26 mouse cellular contexts compared by ENCODE assay signal in genomic region chr6:149094555-149094954, GRCm38 (mm10). TPM values are rescaled to one million over a fixed set of nuclear protein-coding genes. Genes with fewer than 3 reads are reported as not detected.
DNase-seq lines count a peak whose midpoint lies in the region; ATAC-seq and TF ChIP-seq lines count a peak whose summit lies in the region.
"Had no signal": no experiment of that assay in that cellular context is flagged by ENCODE, and none has a peak within 500 bp of the region (broad histone marks: within the 10 kb centered on the region; RNA-seq: fewer than 3 reads in every experiment).

No protein-coding gene starts in this region.

- H3K27ac ChIP-seq in heart, adult 2 months: peak overlapping the region; percentile 69
- H3K27ac ChIP-seq in hindbrain, embryonic 11.5 days (ENCODE audit: low read depth, low read length): no peak overlapping the region
- H3K27ac ChIP-seq: embryonic facial prominence, embryonic 10.5 days; embryonic facial prominence, embryonic 12.5 days; forebrain, embryonic 12.5 days had no signal

- no peaks in the 10 kb centered on the region for H3K27me3 ChIP-seq in heart, adult 2 months (ENCODE audit: control insufficient read depth, insufficient read depth, low read length)
- no peaks in the 10 kb centered on the region for H3K27me3 ChIP-seq in splenic B cell, adult 2 months (ENCODE audit: control insufficient read depth, insufficient read depth, low read length, poor library complexity, severe bottlenecking)
- no peaks in the 10 kb centered on the region for H3K27me3 ChIP-seq in hindbrain, embryonic 11.5 days (ENCODE audit: control insufficient read depth, insufficient read depth, low read length)
- H3K27me3 ChIP-seq: embryonic facial prominence, embryonic 12.5 days; forebrain, embryonic 12.5 days; Patski had no signal

- no peak overlapping the region for H3K9ac ChIP-seq in heart, adult 2 months (ENCODE audit: low read depth, low read length)
- H3K9ac ChIP-seq in hindbrain, embryonic 11.5 days (ENCODE audit: low read depth, low read length): no peak overlapping the region
- H3K9ac ChIP-seq: embryonic facial prominence, embryonic 12.5 days; forebrain, embryonic 12.5 days had no signal

- H3K9me3 ChIP-seq in hindbrain, embryonic 11.5 days (ENCODE audit: control insufficient read depth, low read length): no peaks in the 10 kb centered on the region
- H3K9me3 ChIP-seq: embryonic facial prominence, embryonic 10.5 days; embryonic facial prominence, embryonic 12.5 days; forebrain, embryonic 12.5 days; G1E had no signal

- peak; percentile 66 for ATAC-seq in granulocyte monocyte progenitor cell, adult 5-6 weeks (replicated peaks; ENCODE audit: poor library complexity, severe bottlenecking)
- no peak for ATAC-seq in hindbrain, embryonic 11.5 days (ENCODE audit: low FRiP score)
- ATAC-seq: activated CD4-positive, CD25-positive, alpha-beta regulatory T cell, adult 4 months; forebrain, embryonic 14.5 days; forebrain, embryonic 16.5 days; Patski had no signal

- intact Hi-C loops in heart, adult 2 months (cut with DNase I): no loop called here

- TF ChIP-seq CTCF in heart, adult 2 months (IDR thresholded peaks at IDR 0.05): no peak

- TF ChIP-seq EP300 in heart, adult 2 months (IDR thresholded peaks at IDR 0.05; ENCODE audit: insufficient read depth, low read depth, low read length): no peak

- H3K4me3 ChIP-seq in heart, adult 2 months: no peak overlapping the region
- no peak overlapping the region for H3K4me3 ChIP-seq in hindbrain, embryonic 11.5 days (ENCODE audit: low read depth, low read length)
- H3K4me3 ChIP-seq: embryonic facial prominence, embryonic 10.5 days; embryonic facial prominence, embryonic 12.5 days; forebrain, embryonic 12.5 days had no signal

- no peak for TF ChIP-seq POLR2A in heart, adult 2 months (IDR thresholded peaks at IDR 0.05; ENCODE audit: insufficient read depth, low read depth, low read length)

- no peak for DNase-seq in heart, adult 2 months
- DNase-seq in heart, adult 18-20 months: no peak
- DNase-seq in A20 (ENCODE audit: low read depth, low spot score): peak; percentile 60
- DNase-seq in splenic B cell, adult 2 months (ENCODE audit: low read depth, low spot score): peak; percentile 48
- no peak for DNase-seq in kidney, adult 8-10 months
- DNase-seq in layer of hippocampus, postnatal 25 days (ENCODE audit: extremely low spot score in 1 of 2, low spot score in 1 of 2): no peak
- DNase-seq in hindbrain, embryonic 11.5 days (ENCODE audit: low spot score): no peak
- DNase-seq: adrenal gland, adult 8-10 months; adrenal gland, postnatal 14 days; adrenal gland, postnatal 36 days; cerebellum, adult 11-12 months; cerebellum, postnatal 10 days had no signal

- H3K4me2 ChIP-seq in hindbrain, embryonic 11.5 days (replicated peaks; ENCODE audit: low read depth, low read length): no peak overlapping the region
- H3K4me2 ChIP-seq: embryonic facial prominence, embryonic 12.5 days; forebrain, embryonic 12.5 days had no signal

- H3K36me3 ChIP-seq in heart, adult 2 months (ENCODE audit: control insufficient read depth, insufficient read depth, low read length): peaks cover 14% of the 10 kb centered on the region
- H3K36me3 ChIP-seq in splenic B cell, adult 2 months (ENCODE audit: control insufficient read depth, insufficient read depth, low read length, poor library complexity, severe bottlenecking): no peaks in the 10 kb centered on the region; the same call in 1 of the 2 replicates
- no peaks in the 10 kb centered on the region for H3K36me3 ChIP-seq in hindbrain, embryonic 11.5 days (ENCODE audit: control insufficient read depth, insufficient read depth, low read length)
- H3K36me3 ChIP-seq: embryonic facial prominence, embryonic 10.5 days; embryonic facial prominence, embryonic 12.5 days; forebrain, embryonic 12.5 days; G1E had no signal

- H3K4me1 ChIP-seq in heart, adult 2 months (ENCODE audit: control insufficient read depth, insufficient read depth, low read length): peaks cover 7% of the 10 kb centered on the region
- 0 out of 2 replicates have a peak, but pooled peaks cover 2% of the 10 kb centered on the region for H3K4me1 ChIP-seq in hindbrain, embryonic 11.5 days (replicated peaks; ENCODE audit: control insufficient read depth, insufficient read depth, low read length)

- H3K79me2 ChIP-seq in heart, adult 2 months (replicated peaks; ENCODE audit: control insufficient read depth, insufficient read depth, low read length): peaks cover 2% of the 10 kb centered on the region; the same call in 1 of the 2 replicates

- WGBS in heart, adult 2 months: 16% methylated on average over 1 of the region's 1 CpGs
- WGBS in hindbrain, embryonic 11.5 days: 95% methylated on average over 1 of the region's 1 CpGs

RNA-seq across cellular contexts. Expression of gene Dennd5b, which starts 6.9 kb away (rescaled TPM):
- 10 to 100 TPM; 16.0 to 17.8 TPM for total RNA-seq in heart, adult 2 months (2021)
- 3.7 and 5.9 TPM in 2 replicates for polyA plus RNA-seq in heart, adult 2 months (2012; rRNA removed)
- total RNA-seq in heart, adult 18-20 months (2021): 10 to 100 TPM; 15.9 to 16.1 TPM
- total RNA-seq in granulocyte monocyte progenitor cell, adult 5-6 weeks (2014; fragmentation: Nextera tagmentation): 2.0 and 4.0 TPM in 2 replicates
- total RNA-seq in granulocyte monocyte progenitor cell, adult 5-6 weeks (2017): 0.67 and 0.95 TPM in 2 replicates
- 10 to 100 TPM; 40.9 to 48.0 TPM for total RNA-seq in layer of hippocampus, postnatal 25 days (2021)
- polyA plus RNA-seq in hindbrain, embryonic 11.5 days (2014; fragmentation: Nextera tagmentation; extraction: Ambion mirVana): 18.0 and 30.0 TPM in 2 replicates
- polyA plus RNA-seq: G1E had no signal

RNA-seq across cellular contexts. Expression of gene Gm10203, which starts 35.4 kb away (rescaled TPM):
- not detected for total RNA-seq in heart, adult 2 months (2021)
- polyA plus RNA-seq in heart, adult 2 months (2012; rRNA removed): not detected in 2 replicates
- not detected for total RNA-seq in heart, adult 18-20 months (2021)
- total RNA-seq in granulocyte monocyte progenitor cell, adult 5-6 weeks (2014; fragmentation: Nextera tagmentation): not detected in 2 replicates
- total RNA-seq in granulocyte monocyte progenitor cell, adult 5-6 weeks (2017): not detected in 2 replicates
- total RNA-seq in layer of hippocampus, postnatal 25 days (2021): not detected
- polyA plus RNA-seq in hindbrain, embryonic 11.5 days (2014; fragmentation: Nextera tagmentation; extraction: Ambion mirVana): not detected in 2 replicates
- total RNA-seq: adrenal gland, adult 18-20 months; adrenal gland, adult 8-10 months; adrenal gland, postnatal 14 days; adrenal gland, postnatal 36 days; G1E had no signal
- polyA plus RNA-seq: activated CD4-positive, CD25-positive, alpha-beta regulatory T cell, adult 4 months; C2C12; cerebellum, adult 2 months; cortical plate, adult 2 months; embryonic facial prominence, embryonic 10.5 days; embryonic facial prominence, embryonic 12.5 days; embryonic facial prominence, embryonic 14.5 days; forebrain, embryonic 12.5 days; forebrain, embryonic 14.5 days; forebrain, embryonic 16.5 days; G1E; Patski had no signal

RNA-seq across cellular contexts. Expression of gene Etfbkmt, which starts 45.1 kb away (rescaled TPM):
- 10 to 100 TPM; 24.2 to 38.8 TPM for total RNA-seq in heart, adult 2 months (2021)
- 12.8 and 43.9 TPM in 2 replicates for polyA plus RNA-seq in heart, adult 2 months (2012; rRNA removed)
- total RNA-seq in heart, adult 18-20 months (2021): 10 to 100 TPM; 21.6 to 27.4 TPM
- 7.8 and 23.3 TPM in 2 replicates for total RNA-seq in granulocyte monocyte progenitor cell, adult 5-6 weeks (2014; fragmentation: Nextera tagmentation)
- 6.1 and 10.3 TPM in 2 replicates for total RNA-seq in granulocyte monocyte progenitor cell, adult 5-6 weeks (2017)
- total RNA-seq in layer of hippocampus, postnatal 25 days (2021): 1 to 10 TPM; 2.4 to 4.5 TPM
- polyA plus RNA-seq in hindbrain, embryonic 11.5 days (2014; fragmentation: Nextera tagmentation; extraction: Ambion mirVana): 8.8 and 8.9 TPM in 2 replicates

Comparison
In these comparisons a context has a peak if more than half of its experiments do, and no peak if none do; other contexts are left out.
1. DNase-seq: peak in A20 (single experiment) and splenic B cell, adult 2 months (single experiment); none in heart, adult 2 months (0 of 2), heart, adult 18-20 months (0 of 2), kidney, adult 8-10 months (0 of 2), layer of hippocampus, postnatal 25 days (0 of 2) and hindbrain, embryonic 11.5 days (single experiment).